Mouse (Mus musculus): ENCODE results near the gene Mpped2. TPM values are rescaled to one million over a fixed set of nuclear protein-coding genes. Genes with fewer than 3 reads are reported as not detected.

Mpped2 gene
- total and polyA plus RNA-seq, 3 experiments, result not detected

DNA sequence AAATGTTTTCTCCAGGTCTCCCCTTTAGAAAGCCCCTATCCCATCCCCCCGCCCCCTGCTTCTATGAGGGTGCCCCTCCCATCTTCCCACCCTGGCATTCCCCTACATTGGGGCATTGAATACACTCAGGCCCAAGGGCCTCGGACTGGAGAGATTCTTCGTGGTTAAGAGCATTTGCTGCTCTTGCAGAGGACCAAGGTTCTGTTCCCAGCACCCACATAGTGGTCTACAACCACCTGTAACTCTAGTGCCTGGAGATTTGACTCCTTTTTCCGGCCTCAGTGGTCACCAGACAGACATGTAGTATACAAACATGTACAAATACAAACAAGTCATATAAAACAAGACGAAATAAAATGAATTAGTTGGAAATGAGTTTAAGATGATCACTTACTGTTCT is 45.9 kb downstream of the Mpped2 start:
- no peak for DNase-seq (ENCODE audit: extremely low read depth)
- H3K27me3 ChIP-seq (replicated peaks), result no peaks in the 10 kb centered on the region
- no peak overlapping the region for H3K9ac ChIP-seq (ENCODE audit: insufficient read depth, low read depth)
- no peak overlapping the region for H3K4me3 ChIP-seq (replicated peaks in 1 of 3; ENCODE audit: low read depth in 2 of 3, low read length in 2 of 3, poor library complexity in 1 of 3)
- TF ChIP-seq ZC3H11A (IDR thresholded peaks at IDR 0.05; ENCODE audit: low read depth, low read length), result no peak
- TF ChIP-seq GABPA (IDR thresholded peaks at IDR 0.05; ENCODE audit: insufficient replicate concordance, low read depth, low read length), result no peak
- TF ChIP-seq TCF12 (IDR thresholded peaks at IDR 0.05; ENCODE audit: low read depth, low read length), result no peak
- no peak for TF ChIP-seq UBTF (IDR thresholded peaks at IDR 0.05; ENCODE audit: low read depth, low read length)
- no peak for TF ChIP-seq POLR2A (IDR thresholded peaks at IDR 0.05; ENCODE audit: low read depth, low read length)
- no peak for TF ChIP-seq IRF4 (IDR thresholded peaks at IDR 0.05; ENCODE audit: low read depth, low read length)
- TF ChIP-seq EP300 (IDR thresholded peaks at IDR 0.05; ENCODE audit: low read length), result no peak
- TF ChIP-seq ELF1 (IDR thresholded peaks at IDR 0.05; ENCODE audit: low read depth, low read length), result no peak
- no peak for TF ChIP-seq MAFK (IDR thresholded peaks at IDR 0.05; ENCODE audit: insufficient replicate concordance, low read length)
- TF ChIP-seq JUND (conservative IDR thresholded peaks at IDR 0.05; ENCODE audit: low read depth, low read length), result no peak
- TF ChIP-seq HCFC1 (IDR thresholded peaks at IDR 0.05; ENCODE audit: low read depth, low read length), result no peak
- TF ChIP-seq ZMIZ1 (IDR thresholded peaks at IDR 0.05; ENCODE audit: low read depth, low read length), result no peak
- TF ChIP-seq NRF1 (IDR thresholded peaks at IDR 0.05; ENCODE audit: low read depth, low read length), result no peak
- TF ChIP-seq ETS1 (conservative IDR thresholded peaks at IDR 0.05; ENCODE audit: low read depth, low read length), result no peak
- TF ChIP-seq RCOR1 (conservative IDR thresholded peaks at IDR 0.05; ENCODE audit: low read depth, low read length), result no peak
- TF ChIP-seq JUN (IDR thresholded peaks at IDR 0.05; ENCODE audit: insufficient read depth, low read depth, low read length), result no peak
- no peak for TF ChIP-seq TBP (conservative IDR thresholded peaks at IDR 0.05; ENCODE audit: low read depth, low read length)
- TF ChIP-seq CHD1 (IDR thresholded peaks at IDR 0.05; ENCODE audit: low read depth, low read length), result no peak
- TF ChIP-seq SIN3A (IDR thresholded peaks at IDR 0.05; ENCODE audit: low read length), result no peak
- no peak for TF ChIP-seq MAZ (IDR thresholded peaks at IDR 0.05; ENCODE audit: low read depth, low read length)
- dilution Hi-C loops (cut with MboI; ENCODE audit: extremely low pct_ligation_motif_present, extremely low pct_unique_long_range_greater_than_20kb, low sequenced_read_pairs), result no loop called here
- H3K9me3 ChIP-seq (replicated peaks; ENCODE audit: low read length), result peaks cover 70% of the 10 kb centered on the region
- in situ Hi-C loops (cut with MboI; ENCODE audit: low pct_ligation_motif_present, low pct_unique_long_range_greater_than_20kb, low sequenced_read_pairs), result no loop called here
- H3K4me1 ChIP-seq (ENCODE audit: control insufficient read depth in 1 of 2, insufficient read depth in 2 of 2), result no peaks in the 10 kb centered on the region
- H3K36me3 ChIP-seq (replicated peaks in 1 of 2; ENCODE audit: control insufficient read depth in 1 of 2, insufficient read depth in 1 of 2, low read length in 1 of 2), result no peaks in the 10 kb centered on the region
- no peak overlapping the region for H3K4me2 ChIP-seq (ENCODE audit: insufficient read depth, low read depth, poor library complexity, severe bottlenecking)
- H3K27ac ChIP-seq (ENCODE audit: insufficient read depth, low read depth), result no peak overlapping the region
- no peaks in the 10 kb centered on the region for H3K79me2 ChIP-seq (replicated peaks; ENCODE audit: control insufficient read depth, extremely low read depth, insufficient read depth, poor library complexity, severe bottlenecking)

- dilution Hi-C loops (cut with MboI; ENCODE audit: extremely low pct_ligation_motif_present, extremely low pct_unique_long_range_greater_than_20kb, low sequenced_read_pairs) (no loop called here), in situ Hi-C loops (cut with MboI; ENCODE audit: low pct_ligation_motif_present, low pct_unique_long_range_greater_than_20kb, low sequenced_read_pairs) (no loop called here)
- H3K27ac ChIP-seq (ENCODE audit: insufficient read depth, low read depth), result no peak overlapping the region
- no peaks in the 10 kb centered on the region for H3K27me3 ChIP-seq (replicated peaks)
- TF ChIP-seq TCF12 (IDR thresholded peaks at IDR 0.05; ENCODE audit: low read depth, low read length), result no peak
- TF ChIP-seq HCFC1 (IDR thresholded peaks at IDR 0.05; ENCODE audit: low read depth, low read length), result no peak
- no peak for TF ChIP-seq MAFK (IDR thresholded peaks at IDR 0.05; ENCODE audit: insufficient replicate concordance, low read length)
- TF ChIP-seq GABPA (IDR thresholded peaks at IDR 0.05; ENCODE audit: insufficient replicate concordance, low read depth, low read length), result no peak
- no peak for TF ChIP-seq KAT2A (IDR thresholded peaks at IDR 0.05; ENCODE audit: insufficient replicate concordance, low read length)
- TF ChIP-seq NELFE (IDR thresholded peaks at IDR 0.05; ENCODE audit: low read depth, low read length), result no peak
- TF ChIP-seq E2F4 (IDR thresholded peaks at IDR 0.05; ENCODE audit: insufficient replicate concordance, low read depth, low read length), result no peak
- TF ChIP-seq JUND (conservative IDR thresholded peaks at IDR 0.05; ENCODE audit: low read depth, low read length), result no peak
- no peak for TF ChIP-seq CHD2 (IDR thresholded peaks at IDR 0.05; ENCODE audit: low read length)
- TF ChIP-seq ETS1 (conservative IDR thresholded peaks at IDR 0.05; ENCODE audit: low read depth, low read length), result no peak
- no peak for TF ChIP-seq UBTF (IDR thresholded peaks at IDR 0.05; ENCODE audit: low read depth, low read length)
- no peak for TF ChIP-seq ZMIZ1 (IDR thresholded peaks at IDR 0.05; ENCODE audit: low read depth, low read length)
- TF ChIP-seq PAX5 (IDR thresholded peaks at IDR 0.05; ENCODE audit: low read length), result no peak
- TF ChIP-seq SIN3A (IDR thresholded peaks at IDR 0.05; ENCODE audit: low read length), result no peak
- TF ChIP-seq ELF1 (IDR thresholded peaks at IDR 0.05; ENCODE audit: low read depth, low read length), result no peak
- no peak for TF ChIP-seq ZKSCAN1 (IDR thresholded peaks at IDR 0.05; ENCODE audit: borderline replicate concordance, low read depth, low read length)
- no peak overlapping the region for H3K4me2 ChIP-seq (ENCODE audit: insufficient read depth, low read depth, poor library complexity, severe bottlenecking)
- peaks cover 77% of the 10 kb centered on the region for H3K9me3 ChIP-seq (replicated peaks; ENCODE audit: low read length)
- no peaks in the 10 kb centered on the region for H3K36me3 ChIP-seq (replicated peaks in 1 of 2; ENCODE audit: control insufficient read depth in 1 of 2, insufficient read depth in 1 of 2, low read length in 1 of 2)
- no peaks in the 10 kb centered on the region for H3K4me1 ChIP-seq (ENCODE audit: control insufficient read depth in 1 of 2, insufficient read depth in 2 of 2)
- H3K4me3 ChIP-seq (replicated peaks in 1 of 3; ENCODE audit: low read depth in 2 of 3, low read length in 2 of 3, poor library complexity in 1 of 3), result no peak overlapping the region
- H3K9ac ChIP-seq (ENCODE audit: insufficient read depth, low read depth), result no peak overlapping the region
- DNase-seq (ENCODE audit: extremely low read depth), result no peak
- H3K79me2 ChIP-seq (replicated peaks; ENCODE audit: control insufficient read depth, extremely low read depth, insufficient read depth, poor library complexity, severe bottlenecking), result no peaks in the 10 kb centered on the region
These were observed 51.0 kb downstream of the Mpped2 start for GRCm38 (mm10) chr2:106744086-106744485.

All from CH12.LX (cell line).